Mouse (Mus musculus) CD4-positive naive resting alpha-beta T cell, adult 76 days (primary cell): ENCODE measurements around the gene Ajap1. TPM values are rescaled to one million over a fixed set of nuclear protein-coding genes. Genes with fewer than 3 reads are reported as not detected.

ENCODE experiments used
- total RNA-seq: library from RNA; stranded (reverse); gene quantifications from one replicate; pipeline ENCODE4 v1.2.4, GENCODE M21; 2023

Ajap1 gene
- not detected for total RNA-seq

DNA sequence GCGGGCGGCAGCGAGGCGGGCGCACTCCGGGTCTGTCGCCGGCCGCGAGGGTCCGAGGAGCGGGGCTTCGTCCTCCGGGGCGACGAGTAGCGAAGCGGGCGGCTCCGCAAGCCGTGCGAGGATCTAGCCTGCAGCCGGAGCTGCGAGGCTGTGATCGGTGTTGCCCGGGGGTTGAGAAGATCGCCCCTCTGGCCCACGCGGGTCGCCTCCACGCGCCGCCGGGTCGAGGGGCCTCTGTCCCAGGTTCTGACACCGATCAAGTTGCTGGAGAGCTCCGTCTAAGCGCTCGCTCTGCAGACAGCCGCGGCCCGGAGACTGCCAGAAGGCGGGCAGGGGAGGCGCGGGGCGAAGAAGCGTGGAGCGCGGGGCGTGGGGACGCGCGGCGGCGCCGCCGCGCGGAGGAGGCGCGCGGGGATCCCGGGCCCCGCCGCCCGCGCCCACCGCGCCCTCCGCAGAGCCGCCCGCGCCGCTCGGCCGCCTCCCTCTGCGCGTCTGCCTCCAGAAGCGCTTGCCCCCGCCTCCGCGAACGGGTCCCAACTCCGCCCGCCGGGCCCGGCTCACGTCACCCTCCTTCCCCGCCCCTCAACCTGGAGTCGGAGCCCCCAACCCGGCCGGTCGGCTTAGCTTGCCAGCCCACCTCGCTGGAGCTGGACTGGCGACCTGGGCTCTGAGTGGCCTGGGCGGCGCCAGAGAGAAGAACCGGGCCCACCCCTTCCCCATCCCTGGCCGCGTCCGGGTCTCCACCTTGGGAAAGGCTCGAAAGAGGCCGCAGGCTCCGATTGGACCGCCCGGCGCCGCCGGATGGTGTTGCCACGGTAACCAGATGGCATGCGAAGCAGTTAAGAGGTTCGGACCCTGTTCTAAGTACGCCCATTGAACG, at the start of gene Ajap1:
Gene Ajap1, minus strand, starts transcription at position 353 of the 880 bp plus-strand sequence.

